In the genomic region with DNA sequence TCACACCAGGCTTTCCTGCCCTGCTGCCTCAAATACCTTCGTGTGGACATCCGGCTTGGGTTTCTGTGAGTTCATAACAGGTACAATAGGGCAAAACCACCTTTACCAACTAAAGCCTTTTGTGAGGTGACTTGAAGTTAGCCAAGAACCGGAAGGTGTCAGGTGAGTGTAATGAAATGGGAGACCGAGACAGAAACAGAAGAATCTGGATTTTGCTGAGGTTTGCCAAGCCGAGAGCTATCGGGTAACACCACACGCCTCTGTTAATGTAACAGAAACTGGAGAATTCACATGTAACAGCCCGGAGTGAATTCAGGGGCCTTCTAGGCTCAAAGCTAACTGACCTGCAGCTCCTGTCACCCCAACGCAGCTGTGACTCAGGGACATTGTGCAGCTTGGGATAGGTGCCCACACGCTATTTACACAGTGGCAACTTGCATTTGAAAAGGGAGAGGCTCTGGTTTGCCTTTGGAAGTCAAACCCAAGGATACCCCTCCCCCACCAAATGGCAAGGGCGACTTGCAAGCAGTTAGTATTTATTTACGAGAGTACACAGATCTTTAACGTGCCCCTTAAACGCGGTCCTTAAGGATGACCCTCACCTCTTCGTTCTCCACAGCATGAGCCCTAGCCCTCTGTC, we compare ENCODE assay signal across 31 mouse cellular contexts.
DNase-seq lines count a peak whose midpoint lies in the region; ATAC-seq and TF ChIP-seq lines count a peak whose summit lies in the region.
"Had no signal": no experiment of that assay in that cellular context is flagged by ENCODE, and none has a peak within 500 bp of the region (broad histone marks: within the 10 kb centered on the region; RNA-seq: fewer than 3 reads in every experiment).

No protein-coding gene starts in this region.

- no peak for ATAC-seq in midbrain, embryonic 11.5 days (ENCODE audit: low FRiP score)
- no peak for ATAC-seq in midbrain, embryonic 14.5 days (ENCODE audit: low FRiP score, low TSS enrichment)
- ATAC-seq in embryonic facial prominence, embryonic 11.5 days (replicated peaks; ENCODE audit: insufficient number of reproducible peaks, low FRiP score, low TSS enrichment, low read depth), result no peak
- ATAC-seq in stomach, postnatal 0 days (ENCODE audit: low FRiP score, low TSS enrichment), result peak; percentile 86
- ATAC-seq in hindbrain, embryonic 16.5 days, result no peak
- ATAC-seq in cerebellum, adult (ENCODE audit: insufficient number of reproducible peaks, low FRiP score, low TSS enrichment), result no peak
- ATAC-seq: forebrain, embryonic 13.5 days; intestine, postnatal 0 days; liver, embryonic 12.5 days; liver, postnatal 0 days; midbrain, embryonic 13.5 days had no signal

- H3K9me3 ChIP-seq in heart, embryonic 10.5 days, result no peaks in the 10 kb centered on the region
- H3K9me3 ChIP-seq in midbrain, embryonic 11.5 days (ENCODE audit: control insufficient read depth, low read length), result no peaks in the 10 kb centered on the region
- H3K9me3 ChIP-seq in midbrain, embryonic 14.5 days (ENCODE audit: control insufficient read depth, low read length), result no peaks in the 10 kb centered on the region
- no peaks in the 10 kb centered on the region for H3K9me3 ChIP-seq in embryonic facial prominence, embryonic 11.5 days (replicated peaks; ENCODE audit: control insufficient read depth, low read length)
- no peaks in the 10 kb centered on the region for H3K9me3 ChIP-seq in stomach, postnatal 0 days (ENCODE audit: control insufficient read depth, low read length)
- H3K9me3 ChIP-seq in hindbrain, embryonic 16.5 days (ENCODE audit: control insufficient read depth, low read length), result no peaks in the 10 kb centered on the region
- H3K9me3 ChIP-seq: embryonic facial prominence, embryonic 13.5 days; forebrain, embryonic 13.5 days; hindbrain, embryonic 13.5 days; liver, embryonic 12.5 days; megakaryocyte, embryonic 14.5 days; midbrain, embryonic 13.5 days had no signal

- H3K9ac ChIP-seq in midbrain, embryonic 11.5 days (ENCODE audit: low read length), result no peak overlapping the region
- no peak overlapping the region for H3K9ac ChIP-seq in midbrain, embryonic 14.5 days (replicated peaks; ENCODE audit: low read length)
- H3K9ac ChIP-seq in embryonic facial prominence, embryonic 11.5 days (replicated peaks; ENCODE audit: low read length), result no peak overlapping the region
- H3K9ac ChIP-seq in stomach, postnatal 0 days (ENCODE audit: low read length), result no peak overlapping the region
- H3K9ac ChIP-seq in hindbrain, embryonic 16.5 days (ENCODE audit: low read depth, low read length), result no peak overlapping the region
- H3K9ac ChIP-seq: embryonic facial prominence, embryonic 13.5 days; forebrain, embryonic 13.5 days; hindbrain, embryonic 13.5 days; liver, embryonic 12.5 days; liver, postnatal 0 days; midbrain, embryonic 13.5 days had no signal

- H3K27me3 ChIP-seq in heart, embryonic 10.5 days (ENCODE audit: insufficient read depth, poor library complexity, severe bottlenecking), result no peaks in the 10 kb centered on the region
- H3K27me3 ChIP-seq in midbrain, embryonic 11.5 days (ENCODE audit: control insufficient read depth, insufficient read depth, low read length), result no peaks in the 10 kb centered on the region
- no peaks in the 10 kb centered on the region for H3K27me3 ChIP-seq in midbrain, embryonic 14.5 days (ENCODE audit: control insufficient read depth, insufficient read depth, low read length)
- no peaks in the 10 kb centered on the region for H3K27me3 ChIP-seq in embryonic facial prominence, embryonic 11.5 days (ENCODE audit: control insufficient read depth, insufficient read depth, low read length)
- no peaks in the 10 kb centered on the region for H3K27me3 ChIP-seq in stomach, postnatal 0 days (ENCODE audit: control insufficient read depth, insufficient read depth, low read length)
- H3K27me3 ChIP-seq in hindbrain, embryonic 16.5 days (replicated peaks; ENCODE audit: control insufficient read depth, insufficient read depth, low read length), result no peaks in the 10 kb centered on the region
- H3K27me3 ChIP-seq: embryonic facial prominence, embryonic 13.5 days; forebrain, embryonic 13.5 days; hindbrain, embryonic 13.5 days; liver, embryonic 12.5 days; midbrain, embryonic 13.5 days had no signal

- TF ChIP-seq EP300 in stomach, postnatal 0 days (optimal IDR thresholded peaks at IDR 0.05), result no peak

- no peak for TF ChIP-seq CTCF in stomach, postnatal 0 days (IDR thresholded peaks at IDR 0.05; ENCODE audit: low read depth)

- no peak overlapping the region for H3K4me2 ChIP-seq in midbrain, embryonic 11.5 days
- no peak overlapping the region for H3K4me2 ChIP-seq in midbrain, embryonic 14.5 days (ENCODE audit: low read length)
- no peak overlapping the region for H3K4me2 ChIP-seq in embryonic facial prominence, embryonic 11.5 days (ENCODE audit: low read depth, low read length)
- H3K4me2 ChIP-seq in stomach, postnatal 0 days (replicated peaks; ENCODE audit: low read depth), result no peak overlapping the region
- no peak overlapping the region for H3K4me2 ChIP-seq in hindbrain, embryonic 16.5 days (ENCODE audit: low read length)
- H3K4me2 ChIP-seq: embryonic facial prominence, embryonic 13.5 days; forebrain, embryonic 13.5 days; heart, embryonic 11.5 days; hindbrain, embryonic 13.5 days; liver, embryonic 12.5 days; midbrain, embryonic 13.5 days had no signal

- peaks cover 38% of the 10 kb centered on the region for H3K4me1 ChIP-seq in heart, embryonic 10.5 days
- H3K4me1 ChIP-seq in midbrain, embryonic 11.5 days (ENCODE audit: control insufficient read depth, insufficient read depth, low read length), result no peaks in the 10 kb centered on the region
- H3K4me1 ChIP-seq in midbrain, embryonic 14.5 days (ENCODE audit: control insufficient read depth, insufficient read depth, low read length), result no peaks in the 10 kb centered on the region
- 0 out of 2 replicates have a peak, but pooled peaks cover 2% of the 10 kb centered on the region for H3K4me1 ChIP-seq in embryonic facial prominence, embryonic 11.5 days (ENCODE audit: control insufficient read depth, insufficient read depth, low read length)
- no peaks in the 10 kb centered on the region; the same call in 1 of the 2 replicates for H3K4me1 ChIP-seq in stomach, postnatal 0 days (replicated peaks; ENCODE audit: control insufficient read depth, insufficient read depth)
- no peaks in the 10 kb centered on the region; the same call in 1 of the 2 replicates for H3K4me1 ChIP-seq in hindbrain, embryonic 16.5 days (ENCODE audit: control insufficient read depth, insufficient read depth, low read depth, low read length)
- H3K4me1 ChIP-seq: liver, embryonic 12.5 days; midbrain, embryonic 13.5 days had no signal

- H3K27ac ChIP-seq in heart, embryonic 10.5 days, result no peak overlapping the region
- H3K27ac ChIP-seq in midbrain, embryonic 11.5 days (ENCODE audit: low read depth, low read length), result no peak overlapping the region
- no peak overlapping the region for H3K27ac ChIP-seq in midbrain, embryonic 14.5 days (replicated peaks; ENCODE audit: low read depth, low read length)
- H3K27ac ChIP-seq in embryonic facial prominence, embryonic 11.5 days (replicated peaks; ENCODE audit: low read depth, low read length), result no peak overlapping the region
- H3K27ac ChIP-seq in stomach, postnatal 0 days (replicated peaks), result no peak overlapping the region
- H3K27ac ChIP-seq in hindbrain, embryonic 16.5 days (ENCODE audit: low read depth, low read length), result no peak overlapping the region
- H3K27ac ChIP-seq: embryonic facial prominence, embryonic 13.5 days; forebrain, embryonic 13.5 days; hindbrain, embryonic 13.5 days; liver, embryonic 12.5 days; midbrain, embryonic 13.5 days had no signal

- H3K36me3 ChIP-seq in heart, embryonic 10.5 days, result no peaks in the 10 kb centered on the region
- H3K36me3 ChIP-seq in midbrain, embryonic 11.5 days (ENCODE audit: control insufficient read depth, insufficient read depth, low read length), result no peaks in the 10 kb centered on the region
- H3K36me3 ChIP-seq in midbrain, embryonic 14.5 days (ENCODE audit: control insufficient read depth, insufficient read depth, low read length), result no peaks in the 10 kb centered on the region
- H3K36me3 ChIP-seq in embryonic facial prominence, embryonic 11.5 days (replicated peaks; ENCODE audit: control insufficient read depth, insufficient read depth, low read depth, low read length), result no peaks in the 10 kb centered on the region
- no peaks in the 10 kb centered on the region for H3K36me3 ChIP-seq in stomach, postnatal 0 days (ENCODE audit: control insufficient read depth, insufficient read depth, low read length)
- no peaks in the 10 kb centered on the region for H3K36me3 ChIP-seq in hindbrain, embryonic 16.5 days (ENCODE audit: control insufficient read depth, insufficient read depth, low read length)
- H3K36me3 ChIP-seq: embryonic facial prominence, embryonic 13.5 days; hindbrain, embryonic 13.5 days; liver, embryonic 12.5 days; midbrain, embryonic 13.5 days had no signal

- 76% methylated on average over 16 of the region's 16 CpGs for whole genome bisulfite sequencing in heart, embryonic 10.5 days
- WGBS in midbrain, embryonic 11.5 days, result 78% methylated on average over 16 of the region's 16 CpGs
- 82% methylated on average over 16 of the region's 16 CpGs for WGBS in midbrain, embryonic 14.5 days
- 59% methylated on average over 16 of the region's 16 CpGs for WGBS in embryonic facial prominence, embryonic 11.5 days
- WGBS in stomach, postnatal 0 days, result 54% methylated on average over 16 of the region's 16 CpGs
- WGBS in hindbrain, embryonic 16.5 days, result 82% methylated on average over 16 of the region's 16 CpGs

- DNase-seq in heart, embryonic 10.5 days (ENCODE audit: low spot score), result peak; percentile 64
- no peak for DNase-seq in heart, adult 8-10 months (ENCODE audit: low spot score)
- peak; percentile 72 for DNase-seq in midbrain, embryonic 11.5 days (ENCODE audit: low spot score, missing footprints)
- no peak for DNase-seq in midbrain, embryonic 14.5 days
- peak; percentile 41 for DNase-seq in embryonic facial prominence, embryonic 11.5 days (ENCODE audit: low spot score)
- peak; percentile 82 for DNase-seq in stomach, postnatal 0 days (ENCODE audit: low spot score)
- DNase-seq: adrenal gland, postnatal 10 days; cerebellum, adult 11 months; cerebellum, adult 9-10 months; cerebellum, postnatal 36 days; gastrocnemius, postnatal 14 days; heart, postnatal 4 days; kidney, adult 9 months; kidney, postnatal 10 days; layer of hippocampus, postnatal 36 days; left cerebral cortex, postnatal 4 days; liver, postnatal 0 days; lung, postnatal 14 days; spleen, adult 18-20 months; thymus, adult 2 months; thymus, postnatal 36 days had no signal

- H3K4me3 ChIP-seq in heart, embryonic 10.5 days, result no peak overlapping the region
- no peak overlapping the region for H3K4me3 ChIP-seq in midbrain, embryonic 11.5 days (ENCODE audit: low read depth, low read length)
- H3K4me3 ChIP-seq in midbrain, embryonic 14.5 days (replicated peaks; ENCODE audit: low read depth, low read length), result no peak overlapping the region
- H3K4me3 ChIP-seq in embryonic facial prominence, embryonic 11.5 days (ENCODE audit: low read depth, low read length), result no peak overlapping the region
- H3K4me3 ChIP-seq in stomach, postnatal 0 days (ENCODE audit: low read depth, low read length), result no peak overlapping the region
- H3K4me3 ChIP-seq in hindbrain, embryonic 16.5 days (ENCODE audit: low read length), result no peak overlapping the region
- H3K4me3 ChIP-seq: embryonic facial prominence, embryonic 13.5 days; forebrain, embryonic 13.5 days; hindbrain, embryonic 13.5 days; liver, embryonic 12.5 days; megakaryocyte, embryonic 14.5 days; midbrain, embryonic 13.5 days had no signal

Comparison
In these comparisons a context has a peak if more than half of its experiments do, and no peak if none do; other contexts are left out.
1. DNase-seq: peak in heart, embryonic 10.5 days (single experiment), midbrain, embryonic 11.5 days (single experiment), embryonic facial prominence, embryonic 11.5 days (single experiment) and stomach, postnatal 0 days (single experiment); none in heart, adult 8-10 months (single experiment) and midbrain, embryonic 14.5 days (single experiment).